Mouse (Mus musculus) splenic B cell, adult 2 months (primary cell): ENCODE results near the gene Tmem59l.
A peak's percentile ranks its signal among the peaks of the same experiment; 100 is the strongest.

Source experiments
- DNase-seq: peaks from one replicate; pipeline ENCODE4 v3.0.0-alpha.2; 2011; ENCODE audit warnings: low read depth, low spot score
- H3K27me3 ChIP-seq: 2 replicates; pipeline ENCODE4 v1.6.1; 2012; ENCODE audit warnings: mild to moderate bottlenecking, low read length, moderate library complexity, mixed read lengths; ENCODE audit not compliant: control insufficient read depth, poor library complexity, insufficient read depth, severe bottlenecking
- H3K36me3 ChIP-seq: 2 replicates; pipeline ENCODE4 v1.6.1; 2012; ENCODE audit warnings: mild to moderate bottlenecking, low read length, moderate library complexity, mixed read lengths; ENCODE audit not compliant: control insufficient read depth, poor library complexity, insufficient read depth, severe bottlenecking

The Tmem59l gene

GRCm38 (mm10) chr8:70501820-70502529 lies 14.8 kb upstream of the Tmem59l start:
- Histone ChIP-seq H3K36me3 (no peaks in the 10 kb centered on the region), H3K27me3 (no peaks in the 10 kb centered on the region)
- no peak for DNase-seq

DNA sequence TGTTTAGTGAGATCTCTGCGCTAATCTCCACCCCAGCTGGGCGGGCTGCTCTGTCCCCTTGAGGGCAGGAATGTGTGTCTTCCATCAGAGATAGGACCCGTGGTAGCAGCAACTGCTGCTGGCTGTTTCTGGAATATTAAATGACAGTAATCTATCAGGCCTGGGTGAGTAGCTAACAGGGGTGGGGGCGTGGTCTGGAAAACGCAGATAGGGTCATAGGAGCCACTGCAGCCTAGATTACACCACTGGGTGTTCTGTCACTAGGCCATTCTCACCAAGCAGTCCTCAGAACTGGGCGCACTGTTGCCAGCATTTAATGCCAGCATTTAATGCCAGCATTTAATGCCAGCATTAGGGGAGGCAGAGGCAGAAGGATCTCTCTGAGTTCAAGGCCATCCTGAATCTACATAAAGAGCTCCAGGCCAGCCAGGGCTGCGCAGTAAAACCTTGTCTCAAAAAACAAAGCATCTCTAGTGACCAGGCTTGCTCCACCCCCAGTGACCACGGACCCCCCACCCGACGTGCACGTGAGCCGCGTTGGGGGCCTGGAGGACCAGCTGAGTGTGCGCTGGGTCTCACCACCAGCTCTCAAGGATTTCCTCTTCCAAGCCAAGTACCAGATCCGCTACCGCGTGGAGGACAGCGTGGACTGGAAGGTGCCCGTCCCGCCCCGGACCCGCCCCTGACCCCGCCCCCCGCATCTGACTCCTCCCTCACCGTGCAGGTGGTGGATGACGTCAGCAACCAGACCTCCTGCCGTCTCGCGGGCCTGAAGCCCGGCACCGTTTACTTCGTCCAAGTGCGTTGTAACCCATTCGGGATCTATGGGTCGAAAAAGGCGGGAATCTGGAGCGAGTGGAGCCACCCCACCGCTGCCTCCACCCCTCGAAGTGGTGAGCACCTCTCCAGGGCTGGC lies 13.5 kb upstream of the Tmem59l start:
- DNase-seq: peak; percentile 82
- H3K36me3 ChIP-seq: no peaks in the 10 kb centered on the region
- H3K27me3 ChIP-seq: no peaks in the 10 kb centered on the region

GRCm38 (mm10) chr8:70495771-70496062 lies 8.6 kb upstream of the Tmem59l start:
- DNase-seq: no peak
- Histone ChIP-seq H3K27me3 (peaks cover 2% of the 10 kb centered on the region; the same call in 1 of the 2 replicates), H3K36me3 (no peaks in the 10 kb centered on the region)

GRCm38 (mm10) chr8:70495001-70495770 lies 8.0 kb upstream of the Tmem59l start:
- no peaks in the 10 kb centered on the region for H3K36me3 ChIP-seq

GRCm38 (mm10) chr8:70494416-70494945 lies 7.3 kb upstream of the Tmem59l start:
- peaks cover 2% of the 10 kb centered on the region; the same call in 1 of the 2 replicates for H3K27me3 ChIP-seq
- DNase-seq: peak; percentile 64
- no peaks in the 10 kb centered on the region for H3K36me3 ChIP-seq

More at GRCm38 (mm10) chr8:70495001-70495770, 8.0 kb upstream of the Tmem59l start:
- peaks cover 2% of the 10 kb centered on the region; the same call in 1 of the 2 replicates for H3K27me3 ChIP-seq
- DNase-seq: no peak

- Histone ChIP-seq H3K27me3 (peaks cover 2% of the 10 kb centered on the region), H3K36me3 (no peaks in the 10 kb centered on the region)
- DNase-seq: no peak
These were observed 6.7 kb upstream of the Tmem59l start for GRCm38 (mm10) chr8:70493692-70494415.

GRCm38 (mm10) chr8:70492664-70493640 lies 5.8 kb upstream of the Tmem59l start, which contains the start of gene Crlf1:
Crlf1 (plus strand) TSS chr8:70493158.
- DNase-seq: no peak
- no peaks in the 10 kb centered on the region for H3K36me3 ChIP-seq
- peaks cover 2% of the 10 kb centered on the region for H3K27me3 ChIP-seq

- Histone ChIP-seq H3K27me3 (peaks cover 2% of the 10 kb centered on the region), H3K36me3 (no peaks in the 10 kb centered on the region)
- no peak for DNase-seq
These were observed 3.8 kb upstream of the Tmem59l start for GRCm38 (mm10) chr8:70490880-70491495.

- Histone ChIP-seq H3K27me3 (peaks cover 2% of the 10 kb centered on the region), H3K36me3 (no peaks in the 10 kb centered on the region)
- DNase-seq: no peak
These were observed 3.1 kb upstream of the Tmem59l start for GRCm38 (mm10) chr8:70490061-70490879.

DNA sequence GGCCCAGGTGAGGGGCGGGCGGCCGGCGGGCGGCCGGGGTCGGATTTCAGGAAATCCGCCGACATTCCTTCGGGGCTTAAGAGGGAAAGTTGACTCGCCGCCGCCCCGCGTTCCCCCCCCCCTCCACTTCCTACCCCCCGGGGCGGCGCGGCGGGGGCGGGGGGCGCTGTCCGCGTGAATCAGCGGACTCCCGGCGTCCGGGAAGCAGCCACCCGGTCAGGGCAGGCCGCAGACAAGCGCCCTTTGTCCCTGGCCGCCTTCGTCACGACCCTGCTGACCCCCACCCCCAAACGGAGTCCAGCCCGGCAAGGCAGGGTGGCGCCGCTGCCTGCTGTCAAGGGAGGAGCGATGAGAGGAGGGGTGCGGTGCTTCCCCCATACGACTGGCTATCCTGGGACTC lies 2.4 kb upstream of the Tmem59l start:
- peaks cover 2% of the 10 kb centered on the region for H3K27me3 ChIP-seq
- no peak for DNase-seq
- no peaks in the 10 kb centered on the region for H3K36me3 ChIP-seq

DNA sequence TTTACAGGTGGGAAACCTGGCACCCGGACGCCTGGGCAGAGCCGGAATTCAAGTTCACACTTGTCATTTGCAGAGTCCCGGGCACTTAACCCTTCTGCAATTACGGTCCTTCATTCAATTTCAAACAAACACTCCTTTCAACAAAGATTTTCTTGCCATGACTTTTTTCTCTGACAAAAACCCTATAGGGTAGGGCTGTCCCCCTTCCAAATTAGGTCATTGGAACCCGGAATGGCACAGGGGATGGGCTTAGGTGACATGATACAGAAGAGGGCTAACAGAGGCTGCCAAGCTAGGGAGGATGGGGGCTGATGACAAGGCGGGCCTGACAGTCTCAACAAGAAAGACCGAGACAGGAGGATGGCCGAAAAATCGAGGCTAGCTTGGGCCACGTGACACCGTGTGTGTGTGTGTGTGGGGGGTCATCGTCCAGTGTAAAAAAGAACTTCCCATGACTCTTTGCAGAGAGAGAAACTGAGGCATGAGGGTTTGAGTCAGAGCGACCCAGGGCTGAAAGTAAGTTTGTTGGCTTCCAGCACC lies 1.8 kb upstream of the Tmem59l start:
- peaks cover 2% of the 10 kb centered on the region for H3K27me3 ChIP-seq
- no peaks in the 10 kb centered on the region for H3K36me3 ChIP-seq
- DNase-seq: no peak
